Mouse (Mus musculus): ENCODE measurements around the gene Car14. TPM values are rescaled to one million over a fixed set of nuclear protein-coding genes. Genes with fewer than 3 reads are reported as not detected.
A peak's percentile ranks its signal among the peaks of the same experiment; 100 is the strongest.

Gene Car14
- polyA plus RNA-seq, 1 experiment from 2014 or later, result 5.6 TPM

DNA sequence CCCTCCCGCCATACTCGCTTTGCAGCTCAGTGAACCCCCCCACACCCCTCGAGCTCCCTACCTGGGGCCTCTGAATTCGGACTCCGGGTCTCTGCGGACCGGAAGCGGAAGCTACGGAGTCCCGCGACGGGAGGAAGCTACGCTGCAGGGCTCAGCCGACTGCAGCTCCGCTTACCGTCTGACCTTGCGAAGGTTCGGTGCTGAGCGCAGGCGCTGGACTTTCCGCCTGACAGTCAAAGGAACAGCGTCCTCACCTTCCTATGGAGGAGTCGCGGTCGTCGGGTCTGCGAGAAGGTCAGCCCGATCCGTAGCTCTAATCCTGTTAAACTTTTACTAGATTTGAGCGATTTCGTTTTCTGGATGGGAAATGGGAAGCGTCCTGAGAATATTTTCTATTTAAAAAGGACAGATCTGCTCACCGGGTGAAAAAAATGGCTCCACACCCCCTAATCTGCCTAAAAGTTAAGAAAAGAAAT is 33.1 kb downstream of the Car14 start, which contains the start of gene Mrps21:
Mrps21 (minus strand) TSS at position 128 of the 476 bp plus-strand sequence.
- Histone ChIP-seq H3K27me3 (replicated peaks; ENCODE audit: control insufficient read depth, insufficient read depth, low read length) (no peaks in the 10 kb centered on the region), H3K4me1 (ENCODE audit: control insufficient read depth, insufficient read depth, low read length) (peaks cover 5% of the 10 kb centered on the region), H3K9ac (ENCODE audit: low read depth, low read length) (peak within 1 kb of the TSS; percentile 88), H3K4me3 (ENCODE audit: low read depth, low read length) (peak within 1 kb of the TSS; percentile 74), H3K27ac (replicated peaks; ENCODE audit: low read depth, low read length) (peak within 1 kb of the TSS; percentile 76), H3K4me2 (ENCODE audit: low read depth, low read length) (peak within 1 kb of the TSS; percentile 75), H3K36me3 (ENCODE audit: control insufficient read depth, insufficient read depth, low read length) (peaks cover 29% of the 10 kb centered on the region), H3K9me3 (ENCODE audit: control insufficient read depth, low read length) (no peaks in the 10 kb centered on the region)
- DNase-seq (ENCODE audit: low spot score), result peak; percentile 96
- peak; percentile 97 for ATAC-seq (ENCODE audit: low read depth)
- WGBS, result under 1% methylated on average over 28 of the region's 33 CpGs

DNA sequence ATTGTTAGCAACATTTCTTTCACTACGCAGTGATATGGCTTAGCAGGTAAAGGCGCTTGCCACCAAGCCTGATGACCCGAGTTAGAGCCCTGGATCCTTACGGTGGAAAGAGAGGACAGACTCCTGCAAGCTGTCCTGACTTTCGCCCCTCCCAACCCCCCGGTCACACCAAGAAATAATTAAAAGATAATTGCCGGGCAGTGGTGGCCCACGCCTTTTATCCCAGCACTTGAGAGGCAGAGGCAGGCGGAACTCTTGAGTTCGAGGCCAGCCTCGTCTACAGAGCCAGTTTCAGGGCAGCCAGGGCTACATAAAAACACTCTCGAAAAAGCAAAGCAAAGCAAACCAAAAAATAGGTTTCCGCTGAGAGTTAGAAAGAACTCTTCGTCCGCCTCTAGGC is 33.5 kb downstream of the Car14 start:
- no peaks in the 10 kb centered on the region for H3K27me3 ChIP-seq (replicated peaks; ENCODE audit: control insufficient read depth, insufficient read depth, low read length)
- no peak for DNase-seq (ENCODE audit: low spot score)
- 7% methylated on average over 15 of the region's 15 CpGs for WGBS
- H3K36me3 ChIP-seq (ENCODE audit: control insufficient read depth, insufficient read depth, low read length), result peaks cover 34% of the 10 kb centered on the region
- no peaks in the 10 kb centered on the region for H3K9me3 ChIP-seq (ENCODE audit: control insufficient read depth, low read length)
- peak overlapping the region; percentile 88 for H3K9ac ChIP-seq (ENCODE audit: low read depth, low read length)
- peak overlapping the region; percentile 76 for H3K27ac ChIP-seq (replicated peaks; ENCODE audit: low read depth, low read length)
- H3K4me1 ChIP-seq (ENCODE audit: control insufficient read depth, insufficient read depth, low read length), result peaks cover 5% of the 10 kb centered on the region
- H3K4me3 ChIP-seq (ENCODE audit: low read depth, low read length), result peak overlapping the region; percentile 74
- 0 out of 2 replicates have a peak, but pooled peaks have one; percentile 9 for ATAC-seq (ENCODE audit: low read depth)
- peak overlapping the region; percentile 75 for H3K4me2 ChIP-seq (ENCODE audit: low read depth, low read length)

DNA sequence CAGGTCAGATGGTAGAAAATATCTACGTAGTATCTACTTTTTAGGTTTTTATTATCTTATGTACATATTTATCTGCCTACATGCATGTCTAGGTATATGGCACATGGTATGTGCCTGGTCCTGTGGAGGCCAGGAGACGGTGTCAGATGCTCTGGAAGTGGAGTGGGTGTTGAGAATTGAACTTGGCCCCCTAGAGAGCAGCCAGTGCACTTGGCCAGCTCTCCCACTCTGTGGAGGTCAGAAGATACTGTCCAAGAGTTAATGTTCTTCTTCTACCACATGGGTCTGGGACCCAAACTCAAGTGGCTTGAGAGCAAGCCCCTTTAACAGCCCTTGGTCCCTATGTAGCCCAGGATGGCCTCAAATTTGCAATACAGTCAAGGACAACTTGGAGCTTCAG is 37.1 kb downstream of the Car14 start:
- H3K4me1 ChIP-seq (ENCODE audit: control insufficient read depth, insufficient read depth, low read length), result peaks cover 5% of the 10 kb centered on the region
- 93% methylated on average over 2 of the region's 2 CpGs for WGBS
- H3K27ac ChIP-seq (replicated peaks; ENCODE audit: low read depth, low read length), result no peak overlapping the region
- DNase-seq (ENCODE audit: low spot score) (no peak), ATAC-seq (ENCODE audit: low read depth) (no peak)
- H3K4me3 ChIP-seq (ENCODE audit: low read depth, low read length), result no peak overlapping the region
- H3K4me2 ChIP-seq (ENCODE audit: low read depth, low read length), result no peak overlapping the region
- H3K27me3 ChIP-seq (replicated peaks; ENCODE audit: control insufficient read depth, insufficient read depth, low read length), result no peaks in the 10 kb centered on the region
- H3K9me3 ChIP-seq (ENCODE audit: control insufficient read depth, low read length), result no peaks in the 10 kb centered on the region
- H3K36me3 ChIP-seq (ENCODE audit: control insufficient read depth, insufficient read depth, low read length), result peaks cover 60% of the 10 kb centered on the region
- no peak overlapping the region for H3K9ac ChIP-seq (ENCODE audit: low read depth, low read length)

DNA sequence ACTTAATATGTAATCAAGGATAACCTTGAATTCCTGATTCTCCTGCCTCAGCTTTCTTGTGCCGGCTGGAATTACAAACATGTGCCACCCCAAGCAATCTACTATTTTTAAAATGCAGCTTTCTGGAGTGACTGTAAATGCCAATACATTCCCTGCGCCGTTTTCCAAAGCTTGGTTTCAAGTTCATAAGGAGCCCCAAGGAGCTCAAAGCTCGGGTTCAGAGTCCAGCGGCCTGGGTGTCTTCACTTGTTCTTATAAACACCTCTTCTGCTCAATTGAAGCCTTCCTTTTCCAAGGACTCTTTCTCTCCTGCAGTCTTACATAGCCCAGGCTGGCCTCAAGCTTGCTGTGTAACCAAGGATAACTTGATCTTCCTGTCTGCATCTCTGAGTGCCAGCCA is 38.4 kb downstream of the Car14 start:
- Histone ChIP-seq H3K9ac (ENCODE audit: low read depth, low read length) (no peak overlapping the region), H3K27me3 (replicated peaks; ENCODE audit: control insufficient read depth, insufficient read depth, low read length) (no peaks in the 10 kb centered on the region), H3K27ac (replicated peaks; ENCODE audit: low read depth, low read length) (no peak overlapping the region), H3K4me2 (ENCODE audit: low read depth, low read length) (no peak overlapping the region), H3K4me3 (ENCODE audit: low read depth, low read length) (no peak overlapping the region), H3K9me3 (ENCODE audit: control insufficient read depth, low read length) (no peaks in the 10 kb centered on the region), H3K36me3 (ENCODE audit: control insufficient read depth, insufficient read depth, low read length) (peaks cover 67% of the 10 kb centered on the region), H3K4me1 (ENCODE audit: control insufficient read depth, insufficient read depth, low read length) (no peaks in the 10 kb centered on the region)
- 83% methylated on average over 5 of the region's 5 CpGs for WGBS
- DNase-seq (ENCODE audit: low spot score) (no peak), ATAC-seq (ENCODE audit: low read depth) (no peak)

- H3K36me3 ChIP-seq (ENCODE audit: control insufficient read depth, insufficient read depth, low read length), result peaks cover 67% of the 10 kb centered on the region
- H3K27ac ChIP-seq (replicated peaks; ENCODE audit: low read depth, low read length), result no peak overlapping the region
- H3K4me1 ChIP-seq (ENCODE audit: control insufficient read depth, insufficient read depth, low read length), result no peaks in the 10 kb centered on the region
- H3K9ac ChIP-seq (ENCODE audit: low read depth, low read length), result no peak overlapping the region
- WGBS, result 88% methylated on average over 20 of the region's 20 CpGs
- H3K9me3 ChIP-seq (ENCODE audit: control insufficient read depth, low read length), result no peaks in the 10 kb centered on the region
- no peak for DNase-seq (ENCODE audit: low spot score)
- no peaks in the 10 kb centered on the region for H3K27me3 ChIP-seq (replicated peaks; ENCODE audit: control insufficient read depth, insufficient read depth, low read length)
- no peak overlapping the region for H3K4me2 ChIP-seq (ENCODE audit: low read depth, low read length)
- no peak for ATAC-seq (ENCODE audit: low read depth)
- H3K4me3 ChIP-seq (ENCODE audit: low read depth, low read length), result no peak overlapping the region
Measured at GRCm38 (mm10) chr3:95865571-95865970, 38.9 kb downstream of the Car14 start.

GRCm38 (mm10) chr3:95865050-95865449 is 39.4 kb downstream of the Car14 start:
- H3K27me3 ChIP-seq (replicated peaks; ENCODE audit: control insufficient read depth, insufficient read depth, low read length), result no peaks in the 10 kb centered on the region
- H3K4me2 ChIP-seq (ENCODE audit: low read depth, low read length), result no peak overlapping the region
- H3K9me3 ChIP-seq (ENCODE audit: control insufficient read depth, low read length), result no peaks in the 10 kb centered on the region
- peaks cover 67% of the 10 kb centered on the region for H3K36me3 ChIP-seq (ENCODE audit: control insufficient read depth, insufficient read depth, low read length)
- H3K27ac ChIP-seq (replicated peaks; ENCODE audit: low read depth, low read length), result no peak overlapping the region
- H3K4me1 ChIP-seq (ENCODE audit: control insufficient read depth, insufficient read depth, low read length), result no peaks in the 10 kb centered on the region
- H3K9ac ChIP-seq (ENCODE audit: low read depth, low read length), result no peak overlapping the region
- no peak for DNase-seq (ENCODE audit: low spot score)
- H3K4me3 ChIP-seq (ENCODE audit: low read depth, low read length), result no peak overlapping the region
- ATAC-seq (ENCODE audit: low read depth), result no peak
- 95% methylated on average over 5 of the region's 5 CpGs for WGBS

DNA sequence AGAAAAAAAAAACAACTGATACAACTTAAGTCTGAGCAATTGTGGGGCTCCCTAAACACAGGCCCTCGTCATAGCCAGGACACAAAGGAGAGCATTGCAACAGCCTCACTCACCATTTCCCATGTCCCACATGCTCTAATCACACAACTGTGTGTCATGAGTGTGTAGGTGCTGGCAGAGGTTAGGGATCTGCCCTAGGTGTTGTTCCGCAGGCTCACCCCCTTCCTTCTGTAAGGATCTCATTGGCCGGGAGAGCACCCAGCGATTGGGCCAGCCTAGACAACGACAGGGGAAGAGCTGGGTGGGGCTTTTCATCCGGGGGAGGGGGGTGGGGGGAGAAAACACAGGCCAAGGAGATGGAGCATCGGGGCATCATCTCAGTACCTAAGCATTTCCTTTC is 40.9 kb downstream of the Car14 start:
- H3K9me3 ChIP-seq (ENCODE audit: control insufficient read depth, low read length), result no peaks in the 10 kb centered on the region
- ATAC-seq (ENCODE audit: low read depth) (no peak), DNase-seq (ENCODE audit: low spot score) (no peak)
- no peak overlapping the region for H3K9ac ChIP-seq (ENCODE audit: low read depth, low read length)
- peaks cover 55% of the 10 kb centered on the region for H3K36me3 ChIP-seq (ENCODE audit: control insufficient read depth, insufficient read depth, low read length)
- H3K27me3 ChIP-seq (replicated peaks; ENCODE audit: control insufficient read depth, insufficient read depth, low read length), result no peaks in the 10 kb centered on the region
- no peaks in the 10 kb centered on the region for H3K4me1 ChIP-seq (ENCODE audit: control insufficient read depth, insufficient read depth, low read length)
- no peak overlapping the region for H3K27ac ChIP-seq (replicated peaks; ENCODE audit: low read depth, low read length)
- H3K4me3 ChIP-seq (ENCODE audit: low read depth, low read length), result no peak overlapping the region
- 74% methylated on average over 7 of the region's 7 CpGs for WGBS
- H3K4me2 ChIP-seq (ENCODE audit: low read depth, low read length), result no peak overlapping the region

DNA sequence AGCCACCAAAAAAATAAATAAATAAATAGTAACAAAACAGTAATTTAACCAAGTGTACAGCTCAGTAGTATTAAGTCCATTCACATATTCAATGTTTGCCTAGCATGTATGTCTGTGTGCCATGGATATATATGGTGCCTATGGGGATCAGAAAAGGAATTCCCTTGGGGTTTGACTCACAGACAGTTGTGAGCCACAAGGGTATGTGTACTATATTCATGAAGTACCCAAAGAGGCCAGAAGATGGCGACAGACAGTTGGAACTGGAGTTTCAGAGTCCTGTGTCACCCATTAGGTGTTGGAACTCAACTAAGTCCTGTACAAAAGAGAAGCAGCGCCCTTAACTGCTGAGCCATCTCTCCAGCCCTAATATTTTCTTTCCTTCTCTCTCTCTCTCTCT is 42.7 kb downstream of the Car14 start:
- Histone ChIP-seq H3K4me3 (ENCODE audit: low read depth, low read length) (no peak overlapping the region), H3K27me3 (replicated peaks; ENCODE audit: control insufficient read depth, insufficient read depth, low read length) (no peaks in the 10 kb centered on the region), H3K9ac (ENCODE audit: low read depth, low read length) (no peak overlapping the region), H3K9me3 (ENCODE audit: control insufficient read depth, low read length) (no peaks in the 10 kb centered on the region), H3K27ac (replicated peaks; ENCODE audit: low read depth, low read length) (no peak overlapping the region), H3K36me3 (ENCODE audit: control insufficient read depth, insufficient read depth, low read length) (peaks cover 39% of the 10 kb centered on the region), H3K4me1 (ENCODE audit: control insufficient read depth, insufficient read depth, low read length) (no peaks in the 10 kb centered on the region), H3K4me2 (ENCODE audit: low read depth, low read length) (no peak overlapping the region)
- DNase-seq (ENCODE audit: low spot score) (peak; percentile 82), ATAC-seq (ENCODE audit: low read depth) (peak; percentile 71)
- WGBS, result 45% methylated on average over 2 of the region's 2 CpGs

- H3K4me1 ChIP-seq (ENCODE audit: control insufficient read depth, insufficient read depth, low read length), result no peaks in the 10 kb centered on the region
- no peak overlapping the region for H3K4me3 ChIP-seq (ENCODE audit: low read depth, low read length)
- ATAC-seq (ENCODE audit: low read depth), result no peak
- no peaks in the 10 kb centered on the region for H3K9me3 ChIP-seq (ENCODE audit: control insufficient read depth, low read length)
- no peak overlapping the region for H3K4me2 ChIP-seq (ENCODE audit: low read depth, low read length)
- DNase-seq (ENCODE audit: low spot score), result no peak
- H3K9ac ChIP-seq (ENCODE audit: low read depth, low read length), result no peak overlapping the region
- WGBS, result 76% methylated on average over 10 of the region's 10 CpGs
- peaks cover 35% of the 10 kb centered on the region for H3K36me3 ChIP-seq (ENCODE audit: control insufficient read depth, insufficient read depth, low read length)
- H3K27ac ChIP-seq (replicated peaks; ENCODE audit: low read depth, low read length), result no peak overlapping the region
- H3K27me3 ChIP-seq (replicated peaks; ENCODE audit: control insufficient read depth, insufficient read depth, low read length), result no peaks in the 10 kb centered on the region
Measured at GRCm38 (mm10) chr3:95861216-95861615, 43.3 kb downstream of the Car14 start.

All from embryonic facial prominence, embryonic 14.5 days (tissue).